Mouse (Mus musculus) heart, adult 2 months (tissue): ENCODE data around the gene Bola3.

Experiments used
- EP300 ChIP-seq: fragments of 200-500 bp; IDR thresholded peaks from 2 replicates; pipeline ENCODE4 v1.6.1; 2011; ENCODE audit warnings: low read depth, low read length, control low read depth; ENCODE audit not compliant: insufficient read depth
- POLR2A ChIP-seq: fragments of 200-500 bp; IDR thresholded peaks from 2 replicates; pipeline ENCODE4 v1.6.1; 2011; ENCODE audit warnings: mild to moderate bottlenecking, low read depth, low read length, control low read depth; ENCODE audit not compliant: insufficient read depth

- TF ChIP-seq EP300 (no peak), POLR2A (no peak)
These were observed 47.8 kb downstream of the Bola3 start for GRCm38 (mm10) chr6:83396711-83397110.
